Mouse (Mus musculus) layer of hippocampus, adult 11-12 months (tissue): Measurements from ENCODE around the gene Ppfia1.

Source experiments
- DNase-seq: peaks from one replicate; pipeline ENCODE4 v3.0.0; 2022; ENCODE audit warnings: low spot score

Ppfia1 gene

GRCm38 (mm10) chr7:144553237-144554122, at the start of gene Ppfia1:
TSS of gene Ppfia1 (minus strand) at chr7:144553729.
- DNase-seq = peak; percentile 98

- DNase-seq = no peak
Measured at GRCm38 (mm10) chr7:144600333-144600900, 46.9 kb upstream of the Ppfia1 start.

DNA sequence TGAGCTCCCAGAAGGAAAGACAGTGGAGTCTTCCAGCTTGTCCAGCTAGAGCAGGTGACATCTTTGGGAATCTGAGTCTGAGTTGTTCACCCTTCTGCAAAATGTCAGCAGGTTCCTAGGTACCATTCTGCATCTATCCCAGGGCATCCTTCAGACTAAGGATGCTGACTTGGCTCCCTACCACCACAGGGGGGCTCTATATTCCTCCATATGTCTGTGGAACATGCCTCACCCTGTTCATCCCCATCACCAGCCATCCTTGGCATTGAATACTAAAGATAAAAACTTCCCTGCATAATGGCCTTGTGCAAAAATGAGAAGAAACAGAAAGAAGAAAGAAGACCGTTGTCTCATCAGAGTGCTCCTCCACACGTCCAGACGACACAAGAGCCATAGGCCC, 36.0 kb upstream of the Ppfia1 start:
- no peak for DNase-seq

DNA sequence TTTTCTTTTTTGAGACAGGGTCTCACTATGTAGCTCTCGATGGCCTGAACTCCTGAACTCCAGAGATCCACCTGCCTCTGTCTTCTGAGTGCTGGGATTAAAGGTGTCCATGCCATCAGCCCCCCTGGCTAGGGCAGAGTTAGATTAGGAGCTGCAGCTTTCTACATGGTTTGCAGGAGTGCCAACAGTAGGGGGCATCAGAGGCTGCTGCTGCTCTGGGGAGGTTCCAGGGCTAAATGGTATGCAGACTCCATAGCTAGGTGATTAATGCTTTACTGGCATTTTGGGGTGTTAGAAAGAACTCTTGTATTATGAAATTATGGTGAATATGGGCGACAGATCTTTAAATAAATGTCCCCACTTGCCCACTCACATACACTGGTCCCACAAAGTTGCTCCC, 33.8 kb upstream of the Ppfia1 start:
- DNase-seq = peak; percentile 62

- DNase-seq = peak; percentile 71
Measured at GRCm38 (mm10) chr7:144585648-144586047, 32.1 kb upstream of the Ppfia1 start.

DNA sequence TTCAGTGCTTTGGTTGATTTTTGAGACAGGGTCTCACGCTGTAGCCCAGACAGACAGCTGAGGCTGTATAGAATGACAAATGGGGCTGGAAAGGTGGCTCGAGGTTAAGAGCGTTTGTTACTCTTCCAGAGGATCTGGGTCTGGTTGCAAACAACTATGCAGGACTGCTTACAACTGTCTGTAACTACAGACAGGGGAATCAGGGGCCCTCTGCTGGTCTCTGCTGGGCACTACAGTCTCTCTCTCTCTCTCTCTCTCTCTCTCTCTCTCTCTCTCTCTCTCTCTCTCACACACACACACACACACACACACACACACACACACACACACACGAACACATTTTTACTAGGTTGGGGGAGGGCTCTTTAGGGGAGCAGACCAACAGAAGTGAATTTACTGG, 30.1 kb upstream of the Ppfia1 start:
- DNase-seq = no peak

- DNase-seq = peak; percentile 95
Measured at GRCm38 (mm10) chr7:144582284-144582980, 28.9 kb upstream of the Ppfia1 start, which contains the start of gene Fadd. TSS of gene Fadd (minus strand) at chr7:144582463.

- DNase-seq = peak; percentile 68
Measured at GRCm38 (mm10) chr7:144581559-144582283, 28.2 kb upstream of the Ppfia1 start.

DNA sequence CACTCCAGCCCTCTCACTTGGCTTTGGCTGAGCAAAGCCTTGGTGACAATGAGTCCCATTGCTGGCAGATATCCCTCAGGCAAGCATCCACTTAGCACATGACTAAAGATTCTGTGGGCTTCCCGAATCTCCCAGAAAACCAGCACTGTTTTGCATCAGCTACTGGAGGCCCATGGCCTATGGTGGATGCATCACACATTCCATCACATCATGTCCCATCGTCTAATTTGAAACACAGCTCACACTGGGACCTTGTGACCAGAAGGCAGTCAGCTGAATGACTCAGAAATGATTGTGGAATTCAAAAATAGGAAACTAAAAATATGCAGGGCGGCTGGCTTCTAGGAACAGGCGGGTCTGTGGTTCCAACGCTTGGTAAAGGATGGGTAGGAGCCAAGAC, 24.3 kb upstream of the Ppfia1 start:
- DNase-seq = peak; percentile 41

GRCm38 (mm10) chr7:144572234-144572633, 18.7 kb upstream of the Ppfia1 start:
- DNase-seq = no peak

- no peak for DNase-seq
Measured at GRCm38 (mm10) chr7:144571598-144571997, 18.1 kb upstream of the Ppfia1 start.

DNA sequence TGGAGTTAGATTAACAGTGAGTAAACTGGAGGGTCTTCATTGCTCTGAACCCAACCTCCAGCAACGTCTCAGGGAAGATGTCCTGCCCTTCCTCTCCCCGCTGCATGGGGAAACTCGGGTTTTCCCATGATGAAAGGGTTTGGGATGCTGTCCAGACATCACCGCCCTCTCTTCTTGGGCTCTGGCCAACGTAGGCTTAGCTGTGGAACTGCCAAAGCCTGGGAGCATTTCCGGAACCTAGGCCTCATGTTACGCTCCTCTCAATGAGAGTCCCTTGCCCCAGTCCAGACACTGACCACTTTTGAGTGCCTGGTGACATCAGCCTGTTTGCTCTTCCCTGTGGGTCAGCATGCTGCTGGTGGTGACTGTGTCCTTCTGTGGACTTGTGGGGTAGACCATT, 15.9 kb upstream of the Ppfia1 start:
- DNase-seq = no peak

DNA sequence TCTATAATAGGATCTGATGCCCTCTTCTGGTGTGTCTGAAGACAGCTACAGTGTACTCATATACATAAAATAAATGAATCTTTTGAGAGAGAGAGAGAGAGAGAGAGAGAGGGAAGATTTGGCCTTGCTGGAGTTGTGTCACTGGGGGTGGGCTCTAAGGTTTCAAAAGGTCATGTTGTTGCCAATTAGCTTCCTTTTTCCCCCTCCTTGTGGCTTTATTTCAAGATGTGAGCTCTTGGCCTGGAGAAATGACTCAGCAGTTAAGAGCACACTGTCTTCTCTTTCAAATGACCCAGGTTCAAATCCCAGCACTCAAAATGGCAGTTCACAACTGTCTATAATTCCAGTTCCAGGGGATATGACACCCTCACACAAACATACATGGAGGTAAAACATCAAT, 14.6 kb upstream of the Ppfia1 start:
- no peak for DNase-seq

GRCm38 (mm10) chr7:144566921-144567682, 13.6 kb upstream of the Ppfia1 start:
- no peak for DNase-seq

DNA sequence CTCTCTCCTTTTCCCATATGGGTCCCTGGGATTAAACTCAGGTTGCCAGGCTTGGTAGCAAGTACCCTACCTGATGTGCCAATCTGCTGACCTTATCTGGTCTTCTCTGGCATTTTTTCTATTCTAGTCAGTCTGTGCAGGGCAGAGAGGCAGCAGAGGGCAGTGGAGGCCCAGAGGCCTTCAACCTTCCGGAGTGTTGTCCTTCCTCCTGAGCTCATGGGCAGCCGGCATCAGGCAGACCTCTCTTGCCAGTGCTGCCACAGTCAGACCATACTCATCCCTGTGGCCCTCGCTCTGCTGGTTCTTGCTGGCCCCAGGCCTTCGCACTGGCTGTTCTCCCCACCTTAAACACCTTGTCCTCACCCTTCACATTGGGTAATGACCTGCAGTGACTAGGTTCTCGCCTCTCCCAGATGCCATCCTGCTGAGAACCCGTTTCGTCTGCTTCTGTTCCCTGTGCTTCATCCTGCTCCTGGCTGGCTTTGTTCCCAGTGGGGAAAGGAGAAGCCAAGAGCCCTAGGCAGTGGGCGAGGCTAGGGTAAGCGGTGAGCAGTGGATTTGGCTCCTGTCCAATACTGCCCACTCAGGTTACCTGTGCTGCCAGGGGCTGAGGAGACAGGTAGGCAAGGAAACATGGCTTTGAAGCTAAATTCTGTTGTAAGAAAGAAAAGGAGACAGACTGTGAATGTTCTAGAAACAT, 10.1 kb upstream of the Ppfia1 start:
- DNase-seq = no peak

DNA sequence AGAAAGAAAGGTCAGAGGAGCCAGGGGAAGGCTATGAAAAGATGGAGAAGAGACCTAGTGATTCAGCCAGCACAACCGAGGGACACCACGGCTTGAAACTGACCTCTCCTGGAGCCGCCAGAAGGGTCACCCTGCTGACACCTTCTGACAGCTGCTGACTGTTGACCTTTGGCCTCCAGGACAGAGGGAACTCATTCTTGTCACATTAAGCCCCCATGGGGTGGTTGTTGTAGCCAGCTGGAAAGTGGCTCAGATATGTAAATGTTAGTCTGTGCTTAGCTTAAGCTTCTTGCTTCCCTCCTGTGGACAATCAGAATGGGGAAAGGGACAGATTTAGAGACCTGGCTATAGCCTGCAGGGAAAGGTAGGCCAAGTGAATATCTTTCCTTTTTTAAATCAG, 8.5 kb upstream of the Ppfia1 start:
- DNase-seq = no peak

DNA sequence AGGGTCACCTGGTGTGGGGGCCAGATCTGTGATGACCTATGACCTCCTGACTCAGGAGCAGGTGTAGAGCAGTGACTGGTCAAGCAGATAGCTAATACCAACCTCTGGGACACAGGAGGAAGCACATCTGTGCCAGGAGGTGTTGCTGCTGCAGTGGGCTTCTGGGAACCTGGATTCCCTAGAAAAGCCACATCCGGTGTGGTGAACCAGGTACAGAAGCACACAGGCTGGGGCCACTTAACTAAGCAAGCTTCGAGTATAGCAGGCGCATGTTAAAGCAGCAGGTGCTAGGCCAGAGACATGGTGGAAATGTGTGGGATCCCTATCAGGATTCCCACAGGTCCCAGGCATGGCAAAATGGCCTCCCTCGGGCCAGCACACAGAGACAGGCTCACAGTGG, 7.1 kb upstream of the Ppfia1 start:
- no peak for DNase-seq

GRCm38 (mm10) chr7:144558552-144558951, 5.0 kb upstream of the Ppfia1 start:
- no peak for DNase-seq

DNA sequence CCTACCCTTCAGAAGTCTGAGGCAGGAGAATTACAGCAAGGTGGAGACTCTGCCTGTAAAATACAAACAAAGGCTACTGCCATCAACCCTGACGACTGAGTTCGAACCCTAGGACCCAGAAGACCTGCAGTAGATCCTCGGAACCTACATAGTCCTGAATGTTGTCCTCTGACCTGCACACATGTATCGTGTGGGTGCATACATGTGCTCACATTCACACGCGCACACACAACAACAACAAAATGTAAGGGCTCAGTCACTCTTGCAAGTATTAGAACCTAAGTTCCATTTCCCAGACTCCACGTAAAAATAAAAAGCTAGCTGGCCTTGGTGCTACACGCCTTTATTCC, 569 bp upstream of the Ppfia1 start:
- DNase-seq = no peak

DNA sequence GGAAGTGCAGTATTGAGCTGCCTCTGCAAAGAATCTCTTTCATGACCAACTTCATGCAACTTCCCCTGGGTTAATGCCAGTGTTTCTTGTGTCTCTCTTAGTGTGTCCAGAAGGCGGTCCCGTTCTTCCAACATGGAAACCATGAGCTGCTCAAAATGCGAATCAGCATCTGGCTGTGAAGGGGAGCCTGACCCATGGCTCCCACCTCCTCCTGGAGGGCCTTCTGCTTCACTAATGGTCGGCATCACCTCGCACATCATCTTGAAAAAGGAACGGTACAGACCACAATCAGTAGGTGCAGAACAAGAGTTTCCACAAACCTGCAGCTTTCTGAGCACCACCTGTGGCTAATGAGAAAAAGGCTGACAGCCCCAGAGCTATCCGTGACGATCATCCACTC, 1.3 kb downstream of the Ppfia1 start:
- DNase-seq = no peak

DNA sequence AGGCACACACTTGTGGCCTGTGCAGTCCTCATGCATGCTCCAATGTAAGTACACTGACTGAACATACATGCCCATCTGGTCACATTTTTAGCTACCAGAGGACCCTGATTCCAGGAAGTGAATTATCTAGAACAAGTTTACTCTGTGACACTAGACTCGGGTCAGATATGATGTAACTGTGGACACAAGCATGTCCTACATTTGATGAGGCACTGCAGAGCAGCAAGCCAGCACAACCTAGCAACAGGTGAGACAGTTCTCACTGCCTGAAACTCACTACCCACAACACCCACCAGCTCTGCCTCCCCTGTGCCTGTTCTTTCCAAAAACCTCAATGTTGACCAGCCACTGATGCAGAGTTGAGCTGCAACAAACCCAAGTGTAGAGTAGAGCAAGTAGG, 2.7 kb downstream of the Ppfia1 start:
- DNase-seq = no peak
